Mouse (Mus musculus): ENCODE results near the gene Ndst2. TPM values are rescaled to one million over a fixed set of nuclear protein-coding genes. Genes with fewer than 3 reads are reported as not detected.
"Not testable (repeated sequence)": the region's sequence is repeated elsewhere in the genome, so short reads cannot be mapped to it uniquely, and the experiment has no call there.

Ndst2 gene
- polyA plus RNA-seq, 1 experiment from 2014 or later = 29.2 TPM

GRCm38 (mm10) chr14:20703461-20703860, 30.9 kb downstream of the Ndst2 start:
- not testable (repeated sequence) for H3K9me3 ChIP-seq (replicated peaks); H3K27me3 ChIP-seq (ENCODE audit: low read depth, poor library complexity, severe bottlenecking); DNase-seq (ENCODE audit: low spot score)
- Histone ChIP-seq H3K4me1 (peaks cover 22% of the 10 kb centered on the region), H3K27ac (peak overlapping the region; percentile 95), H3K36me3 (peaks cover 37% of the 10 kb centered on the region), H3K4me3 (peak overlapping the region; percentile 75)
- WGBS = 10% methylated on average over 8 of the region's 8 CpGs

- under 1% methylated on average over 61 of the region's 61 CpGs for WGBS
- no peaks in the 10 kb centered on the region for H3K27me3 ChIP-seq (ENCODE audit: low read depth, poor library complexity, severe bottlenecking)
Measured at GRCm38 (mm10) chr14:20702741-20703381, 31.5 kb downstream of the Ndst2 start, which contains the start of gene Chchd1. Gene Chchd1, plus strand, starts transcription at chr14:20703006.

GRCm38 (mm10) chr14:20702096-20702740, 32.1 kb downstream of the Ndst2 start:
- Histone ChIP-seq H3K4me1 (peaks cover 23% of the 10 kb centered on the region), H3K9me3 (replicated peaks) (no peaks in the 10 kb centered on the region), H3K27me3 (ENCODE audit: low read depth, poor library complexity, severe bottlenecking) (no peaks in the 10 kb centered on the region), H3K27ac (peak overlapping the region; percentile 95), H3K4me3 (peak overlapping the region; percentile 75), H3K36me3 (peaks cover 46% of the 10 kb centered on the region)
- DNase-seq (ENCODE audit: low spot score) = no peak
- WGBS = 14% methylated on average over 15 of the region's 15 CpGs

More at GRCm38 (mm10) chr14:20702741-20703381, 31.5 kb downstream of the Ndst2 start, which contains the start of gene Chchd1:
- Histone ChIP-seq H3K27ac (peak within 1 kb of the TSS; percentile 95), H3K4me1 (peaks cover 19% of the 10 kb centered on the region), H3K9me3 (replicated peaks) (no peaks in the 10 kb centered on the region), H3K36me3 (peaks cover 43% of the 10 kb centered on the region), H3K4me3 (peak within 1 kb of the TSS; percentile 75)
- DNase-seq (ENCODE audit: low spot score) = peak; percentile 93

- no peak for DNase-seq (ENCODE audit: low spot score)
- peak overlapping the region; percentile 75 for H3K4me3 ChIP-seq
- peaks cover 46% of the 10 kb centered on the region for H3K36me3 ChIP-seq
- WGBS = 83% methylated on average over 8 of the region's 8 CpGs
- H3K9me3 ChIP-seq (replicated peaks) = no peaks in the 10 kb centered on the region
- H3K27me3 ChIP-seq (ENCODE audit: low read depth, poor library complexity, severe bottlenecking) = no peaks in the 10 kb centered on the region
- H3K27ac ChIP-seq = no peak overlapping the region
- peaks cover 30% of the 10 kb centered on the region for H3K4me1 ChIP-seq
Measured at GRCm38 (mm10) chr14:20701554-20701953, 32.8 kb downstream of the Ndst2 start.

- H3K27me3 ChIP-seq (ENCODE audit: low read depth, poor library complexity, severe bottlenecking) = no peaks in the 10 kb centered on the region
- H3K4me3 ChIP-seq = no peak overlapping the region
- 93% methylated on average over 3 of the region's 3 CpGs for WGBS
- H3K36me3 ChIP-seq = peaks cover 47% of the 10 kb centered on the region
- DNase-seq (ENCODE audit: low spot score) = no peak
- H3K27ac ChIP-seq = no peak overlapping the region
- no peaks in the 10 kb centered on the region for H3K9me3 ChIP-seq (replicated peaks)
- H3K4me1 ChIP-seq = peaks cover 39% of the 10 kb centered on the region
Measured at GRCm38 (mm10) chr14:20700362-20700761, 34.0 kb downstream of the Ndst2 start.

- 94% methylated on average over 2 of the region's 2 CpGs for WGBS
- no peak overlapping the region for H3K27ac ChIP-seq
Measured at GRCm38 (mm10) chr14:20698515-20698914, 35.8 kb downstream of the Ndst2 start.

GRCm38 (mm10) chr14:20696986-20697385, 37.4 kb downstream of the Ndst2 start:
- Histone ChIP-seq H3K9me3 (replicated peaks) (no peaks in the 10 kb centered on the region), H3K4me1 (peaks cover 45% of the 10 kb centered on the region), H3K36me3 (peaks cover 63% of the 10 kb centered on the region), H3K4me3 (peak overlapping the region; percentile 95), H3K27me3 (ENCODE audit: low read depth, poor library complexity, severe bottlenecking) (no peaks in the 10 kb centered on the region), H3K27ac (no peak overlapping the region)
- DNase-seq (ENCODE audit: low spot score) = no peak
- 27% methylated on average over 1 of the region's 1 CpGs for WGBS

More at GRCm38 (mm10) chr14:20698515-20698914, 35.8 kb downstream of the Ndst2 start:
- H3K27me3 ChIP-seq (ENCODE audit: low read depth, poor library complexity, severe bottlenecking) = no peaks in the 10 kb centered on the region
- no peak overlapping the region for H3K4me3 ChIP-seq
- no peak for DNase-seq (ENCODE audit: low spot score)
- H3K9me3 ChIP-seq (replicated peaks) = no peaks in the 10 kb centered on the region
- H3K36me3 ChIP-seq = peaks cover 47% of the 10 kb centered on the region
- H3K4me1 ChIP-seq = peaks cover 47% of the 10 kb centered on the region

- Histone ChIP-seq H3K4me1 (peaks cover 37% of the 10 kb centered on the region), H3K9me3 (replicated peaks) (no peaks in the 10 kb centered on the region), H3K36me3 (peaks cover 73% of the 10 kb centered on the region), H3K4me3 (peak overlapping the region; percentile 95), H3K27ac (peak overlapping the region; percentile 96), H3K27me3 (ENCODE audit: low read depth, poor library complexity, severe bottlenecking) (no peaks in the 10 kb centered on the region)
- DNase-seq (ENCODE audit: low spot score) = no peak
- 19% methylated on average over 27 of the region's 27 CpGs for WGBS
Measured at GRCm38 (mm10) chr14:20695761-20696520, 38.4 kb downstream of the Ndst2 start.

- Histone ChIP-seq H3K27ac (peak within 1 kb of the TSS; percentile 96), H3K4me3 (peak within 1 kb of the TSS; percentile 95), H3K27me3 (ENCODE audit: low read depth, poor library complexity, severe bottlenecking) (no peaks in the 10 kb centered on the region), H3K4me1 (peaks cover 34% of the 10 kb centered on the region), H3K9me3 (replicated peaks) (no peaks in the 10 kb centered on the region), H3K36me3 (peaks cover 76% of the 10 kb centered on the region)
- peak; percentile 90 for DNase-seq (ENCODE audit: low spot score)
- WGBS = under 1% methylated on average over 111 of the region's 111 CpGs
Measured at GRCm38 (mm10) chr14:20694884-20695760, 39.2 kb downstream of the Ndst2 start, which contains the start of gene Fut11. Gene Fut11, plus strand, starts transcription at chr14:20694968.

GRCm38 (mm10) chr14:20694185-20694883, 40.0 kb downstream of the Ndst2 start:
- 49% methylated on average over 13 of the region's 13 CpGs for WGBS
- Histone ChIP-seq H3K27me3 (ENCODE audit: low read depth, poor library complexity, severe bottlenecking) (no peaks in the 10 kb centered on the region), H3K9me3 (replicated peaks) (no peaks in the 10 kb centered on the region), H3K27ac (peak overlapping the region; percentile 96), H3K4me1 (peaks cover 34% of the 10 kb centered on the region), H3K36me3 (peaks cover 78% of the 10 kb centered on the region), H3K4me3 (peak overlapping the region; percentile 95)
- DNase-seq (ENCODE audit: low spot score) = no peak

- no peak overlapping the region for H3K4me3 ChIP-seq
Measured at GRCm38 (mm10) chr14:20693589-20694101, 40.7 kb downstream of the Ndst2 start.

More at GRCm38 (mm10) chr14:20693589-20694101, 40.7 kb downstream of the Ndst2 start:
- 95% methylated on average over 10 of the region's 10 CpGs for WGBS
- DNase-seq (ENCODE audit: low spot score) = no peak
- no peak overlapping the region for H3K27ac ChIP-seq
- H3K36me3 ChIP-seq = peaks cover 78% of the 10 kb centered on the region
- H3K9me3 ChIP-seq (replicated peaks) = no peaks in the 10 kb centered on the region
- H3K4me1 ChIP-seq = peaks cover 34% of the 10 kb centered on the region
- no peaks in the 10 kb centered on the region for H3K27me3 ChIP-seq (ENCODE audit: low read depth, poor library complexity, severe bottlenecking)

Measured in limb, embryonic 10.5 days (tissue).